Mouse (Mus musculus) forebrain, embryonic 11.5 days (tissue): Measurements from ENCODE around the gene Slc8a1. TPM values are rescaled to one million over a fixed set of nuclear protein-coding genes. Genes with fewer than 3 reads are reported as not detected.

Experiments
- ATAC-seq: fragments of 200-750 bp; cut with Nextera tagmentation; replicated peaks from 2 replicates; pipeline ENCODE4 v1.8.0; 2017; ENCODE audit warnings: moderate TSS enrichment; ENCODE audit not compliant: low FRiP score
- DNase-seq: peaks from one replicate; pipeline ENCODE4 v3.0.0-alpha.2; 2017; ENCODE audit warnings: low spot score
- H3K27ac ChIP-seq: fragments of 300-500 bp; sonication (generic); 2 replicates; pipeline ENCODE4 v1.5.1; 2014; ENCODE audit warnings: low read depth, low read length
- H3K27me3 ChIP-seq: fragments of 300-500 bp; sonication (generic); 2 replicates; pipeline ENCODE4 v1.6.1; 2014; ENCODE audit warnings: mild to moderate bottlenecking, low read length, mixed read lengths; ENCODE audit not compliant: control insufficient read depth, insufficient read depth
- H3K36me3 ChIP-seq: fragments of 300-500 bp; sonication (generic); 2 replicates; pipeline ENCODE4 v1.6.1; 2014; ENCODE audit warnings: mild to moderate bottlenecking, low read length, moderate library complexity, mixed read lengths; ENCODE audit not compliant: control insufficient read depth, insufficient read depth
- H3K4me1 ChIP-seq: fragments of 300-500 bp; sonication (generic); replicated peaks from 2 replicates; pipeline ENCODE4 v1.6.1; 2014; ENCODE audit warnings: low read length, mixed read lengths; ENCODE audit not compliant: control insufficient read depth, insufficient read depth
- H3K4me2 ChIP-seq: fragments of 300-500 bp; sonication (generic); 2 replicates; pipeline ENCODE4 v1.6.1; 2014; ENCODE audit warnings: low read depth, mild to moderate bottlenecking, low read length, moderate library complexity, mixed read lengths; ENCODE audit not compliant: severe bottlenecking
- H3K4me3 ChIP-seq: fragments of 300-500 bp; sonication (generic); 2 replicates; pipeline ENCODE4 v1.5.1; 2014; ENCODE audit warnings: low read depth, low read length
- H3K9ac ChIP-seq: fragments of 300-500 bp; sonication (generic); 2 replicates; pipeline ENCODE4 v1.6.1; 2014; ENCODE audit warnings: low read length
- H3K9me3 ChIP-seq: fragments of 300-500 bp; sonication (generic); 2 replicates; pipeline ENCODE4 v1.6.1; 2016; ENCODE audit warnings: low read length, mixed read lengths; ENCODE audit not compliant: control insufficient read depth
- WGBS: fragments of 180-500 bp; shearing (Covaris S2); extraction: QIAGEN DNeasy Blood & Tissue Kit; methylation state at CpG from one replicate; pipeline ENCODE4 v1.1.7; 2014; 5-methylcytosine and 5-hydroxymethylcytosine counted together
- polyA plus RNA-seq: library from polyadenylated mRNA; unstranded; fragments of >200 nt; fragmentation: Nextera tagmentation; extraction: Ambion mirVana; gene quantifications from 2 replicates; pipeline ENCODE4 v1.2.1, GENCODE M21; 2014

Gene Slc8a1
- polyA plus RNA-seq, 1 experiment from 2014 or later = 3.6 TPM

DNA sequence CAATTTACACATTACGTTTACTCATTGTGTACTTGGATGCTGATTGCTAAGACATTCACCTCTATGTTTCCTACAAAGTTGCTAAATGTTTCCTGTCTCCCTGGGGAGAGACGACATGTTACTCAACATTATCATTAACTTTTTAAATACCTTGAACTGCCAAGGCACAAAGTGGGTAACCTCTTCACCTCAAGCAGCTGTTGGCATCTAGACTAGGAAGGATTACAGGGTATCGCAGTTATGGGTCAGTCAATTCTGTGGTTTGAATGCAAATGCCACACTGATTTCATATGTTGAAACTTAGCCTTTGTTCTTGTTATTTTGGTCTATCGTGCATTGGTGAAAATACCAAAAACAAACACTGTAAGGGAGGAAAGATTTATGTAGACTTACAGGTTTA lies 378.1 kb downstream of the Slc8a1 start:
- no peak for ATAC-seq
- DNase-seq = no peak
- Histone ChIP-seq H3K36me3 (no peaks in the 10 kb centered on the region), H3K4me1 (no peaks in the 10 kb centered on the region), H3K4me3 (no peak overlapping the region), H3K4me2 (no peak overlapping the region), H3K27me3 (no peaks in the 10 kb centered on the region), H3K27ac (no peak overlapping the region), H3K9ac (no peak overlapping the region), H3K9me3 (peaks cover 2% of the 10 kb centered on the region; the same call in 1 of the 2 replicates)
- WGBS = 89% methylated on average over 4 of the region's 4 CpGs

DNA sequence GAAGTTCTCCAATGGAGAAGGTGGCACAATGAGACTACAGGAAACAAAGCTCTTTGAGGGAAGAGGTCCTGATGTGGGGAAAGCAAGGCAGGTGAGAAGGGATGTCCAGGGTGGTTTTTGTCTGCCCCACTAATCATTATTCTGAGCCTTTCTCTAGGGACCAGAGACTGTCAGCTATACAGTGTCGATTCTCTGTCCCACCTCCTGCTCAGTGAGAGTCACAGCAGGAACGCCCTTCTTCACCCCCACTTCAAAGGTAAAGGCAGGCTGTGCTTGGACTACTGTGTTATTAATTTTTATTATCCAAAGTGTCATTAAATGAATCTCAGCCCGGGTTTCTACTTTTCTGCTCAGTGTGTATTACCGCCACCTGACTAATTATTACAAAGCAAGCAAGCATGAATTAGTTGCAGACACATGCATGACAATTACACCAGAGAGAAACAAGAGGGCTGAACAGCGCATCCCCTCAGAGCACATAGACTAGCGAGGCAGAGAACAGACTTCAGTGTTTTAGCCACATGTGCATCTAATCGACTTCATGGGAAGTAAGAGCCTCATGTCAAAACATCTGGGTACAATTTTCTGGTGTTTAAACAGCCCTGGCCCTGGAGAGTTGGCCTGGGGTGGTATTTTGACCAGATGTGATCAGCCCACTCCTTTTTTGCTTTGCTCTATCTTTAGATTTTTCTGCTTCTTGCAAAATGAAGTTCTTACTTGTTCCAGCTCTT lies 402.0 kb downstream of the Slc8a1 start:
- Histone ChIP-seq H3K4me3 (no peak overlapping the region), H3K27me3 (no peaks in the 10 kb centered on the region), H3K36me3 (no peaks in the 10 kb centered on the region), H3K27ac (no peak overlapping the region), H3K4me2 (no peak overlapping the region), H3K9me3 (no peaks in the 10 kb centered on the region), H3K9ac (no peak overlapping the region), H3K4me1 (no peaks in the 10 kb centered on the region)
- DNase-seq (no peak), ATAC-seq (no peak)
- 71% methylated on average over 7 of the region's 7 CpGs for WGBS

- no peak for DNase-seq
- no peaks in the 10 kb centered on the region for H3K36me3 ChIP-seq
- no peak overlapping the region for H3K9ac ChIP-seq
- no peak for ATAC-seq
- no peaks in the 10 kb centered on the region for H3K27me3 ChIP-seq
- no peak overlapping the region for H3K4me2 ChIP-seq
- H3K4me1 ChIP-seq = no peaks in the 10 kb centered on the region
- no peak overlapping the region for H3K4me3 ChIP-seq
- no peak overlapping the region for H3K27ac ChIP-seq
- H3K9me3 ChIP-seq = no peaks in the 10 kb centered on the region
- WGBS = 86% methylated on average over 1 of the region's 1 CpGs
These were observed 402.7 kb downstream of the Slc8a1 start for GRCm38 (mm10) chr17:81335526-81335925.
